Mouse (Mus musculus): ENCODE measurements around the gene Mtx2.

Gene Mtx2

GRCm38 (mm10) chr2:74925968-74926814 is 100.6 kb downstream of the Mtx2 start:
- no peak for DNase-seq

All from retina, postnatal 1 day (tissue).